Mouse (Mus musculus): ENCODE measurements around the gene P2rx3. TPM values are rescaled to one million over a fixed set of nuclear protein-coding genes. Genes with fewer than 3 reads are reported as not detected.

Gene P2rx3
- polyA plus RNA-seq, 3 experiments from 2014 or later = 1.3 TPM; not detected in 2

- no peak for ATAC-seq
These were observed 1.1 kb upstream of the P2rx3 start for GRCm38 (mm10) chr2:85038336-85038735.

GRCm38 (mm10) chr2:85036507-85037046 is 685 bp downstream of the P2rx3 start:
- peak; percentile 18 for ATAC-seq

GRCm38 (mm10) chr2:85034169-85034568 is 3.1 kb downstream of the P2rx3 start:
- ATAC-seq = no peak

- ATAC-seq = no peak
These were observed 4.1 kb downstream of the P2rx3 start for GRCm38 (mm10) chr2:85033121-85033520.

GRCm38 (mm10) chr2:85030989-85031388 is 6.3 kb downstream of the P2rx3 start:
- no peak for ATAC-seq

- ATAC-seq = no peak
These were observed 7.4 kb downstream of the P2rx3 start for GRCm38 (mm10) chr2:85029897-85030296.

GRCm38 (mm10) chr2:85027281-85027680 is 10.0 kb downstream of the P2rx3 start:
- ATAC-seq = no peak

- no peak for ATAC-seq
These were observed 11.1 kb downstream of the P2rx3 start for GRCm38 (mm10) chr2:85026178-85026577.

DNA sequence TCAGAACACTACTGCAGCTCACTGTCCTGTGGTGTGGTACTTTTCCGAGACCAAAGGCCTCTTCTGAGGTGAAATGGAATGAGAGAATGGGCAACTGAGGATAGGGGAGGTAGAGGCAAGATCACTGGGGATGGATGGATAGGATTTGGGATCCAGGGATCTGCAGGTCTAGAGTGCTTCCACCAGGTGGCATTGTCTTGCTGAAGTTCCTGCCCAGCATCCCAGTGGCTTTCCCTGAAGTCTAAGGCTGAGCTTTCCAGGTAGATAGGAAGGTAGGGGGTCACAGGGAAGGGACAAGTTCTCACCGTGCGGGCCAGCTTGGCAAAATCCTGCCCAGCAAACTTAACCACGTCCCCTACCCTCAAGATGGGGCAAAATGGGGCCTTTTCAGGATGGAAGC is 15.2 kb downstream of the P2rx3 start:
- no peak for ATAC-seq

- ATAC-seq = no peak
These were observed 22.7 kb downstream of the P2rx3 start for GRCm38 (mm10) chr2:85014588-85014982.

DNA sequence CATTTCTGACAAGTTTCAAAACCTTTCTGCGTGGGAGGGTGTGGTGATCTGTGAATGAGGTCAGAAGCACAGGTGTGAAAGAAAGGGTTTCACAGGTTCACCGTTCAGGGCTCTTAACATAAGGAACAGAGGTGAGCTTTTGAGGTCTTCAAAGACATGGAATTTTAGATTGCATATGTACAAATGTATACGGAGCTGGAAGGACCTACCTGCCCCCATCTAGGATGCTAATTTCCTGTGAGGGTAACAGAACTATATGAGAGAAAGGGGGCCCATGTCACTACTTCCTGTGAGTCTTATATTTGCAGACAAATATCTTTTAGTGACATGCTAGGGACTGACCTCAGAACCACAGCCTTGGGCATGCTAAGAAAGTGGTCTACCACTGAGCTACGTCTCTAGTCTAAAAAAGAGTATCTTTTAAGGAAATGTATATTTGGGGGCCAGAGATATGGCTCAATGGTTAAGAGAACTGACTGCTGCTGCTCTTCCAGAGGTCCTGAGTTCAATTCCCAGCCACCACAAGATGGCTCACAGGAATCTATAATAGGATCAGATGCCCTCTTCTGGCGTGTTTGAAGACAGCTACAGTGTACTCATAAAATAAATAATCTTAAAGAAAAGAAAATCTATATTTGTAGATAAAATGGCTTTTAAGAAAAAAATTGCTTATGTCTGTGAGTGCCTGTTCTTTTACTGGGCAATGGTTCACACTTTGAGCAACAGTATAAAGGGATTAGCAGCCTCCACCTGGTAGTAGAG is 23.3 kb downstream of the P2rx3 start:
- no peak for ATAC-seq

GRCm38 (mm10) chr2:85012679-85013078 is 24.6 kb downstream of the P2rx3 start:
- ATAC-seq = no peak

DNA sequence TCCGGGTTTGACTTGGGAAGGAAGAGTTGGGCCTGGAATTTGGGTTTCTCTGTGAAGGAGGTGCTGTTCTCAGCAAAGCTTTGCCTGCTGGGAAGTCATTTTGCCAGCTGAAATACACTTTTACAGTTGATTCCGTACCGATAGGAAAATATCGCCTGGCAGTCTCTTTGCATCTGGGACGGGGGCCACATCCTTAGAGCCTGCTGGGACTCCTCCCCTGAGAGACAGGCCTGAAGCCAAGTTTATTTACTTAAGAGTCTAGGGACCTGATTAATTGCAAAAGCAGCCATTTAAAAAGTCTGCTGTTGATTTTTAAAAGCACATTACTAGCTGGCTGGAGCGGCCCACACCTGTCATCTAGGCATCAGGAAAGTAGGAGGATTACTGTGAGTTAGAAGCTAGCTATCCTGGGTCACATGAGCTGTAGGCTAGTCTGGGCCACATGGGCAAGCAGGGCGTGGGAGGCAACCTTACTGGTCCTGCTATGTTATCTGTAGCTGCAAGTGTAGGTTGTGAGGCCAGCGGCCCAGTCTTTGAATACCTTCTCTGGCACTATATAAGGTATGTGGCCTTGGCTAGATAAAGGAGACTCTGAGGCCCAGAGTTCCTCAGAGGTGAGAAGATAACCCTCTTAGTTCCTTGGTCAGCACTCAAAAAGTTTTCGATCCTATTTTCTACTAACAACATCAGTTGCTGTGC is 25.2 kb downstream of the P2rx3 start:
- no peak for ATAC-seq

GRCm38 (mm10) chr2:85009212-85009611 is 28.1 kb downstream of the P2rx3 start:
- ATAC-seq = no peak

GRCm38 (mm10) chr2:85007729-85008128 is 29.5 kb downstream of the P2rx3 start:
- ATAC-seq = peak; percentile 72

DNA sequence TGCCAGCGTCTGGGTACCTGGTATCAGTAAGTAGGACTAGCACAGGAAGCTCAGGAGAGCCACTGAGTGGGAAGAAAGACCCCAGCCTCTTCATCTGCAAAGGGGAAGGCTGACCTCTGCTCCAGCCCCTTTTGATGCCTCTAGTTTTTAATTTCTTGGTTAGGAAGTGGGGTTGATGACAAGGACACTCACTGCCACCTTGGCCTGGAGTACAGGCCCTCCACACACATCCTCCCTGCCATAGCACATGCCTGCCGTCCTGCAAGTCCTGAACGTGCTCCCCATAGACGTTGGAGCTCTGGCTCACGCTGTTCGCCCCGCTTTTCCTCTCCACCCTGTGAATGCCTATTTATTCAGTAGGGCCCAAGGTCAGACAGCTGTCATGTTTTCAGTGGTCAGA is 30.7 kb downstream of the P2rx3 start:
- no peak for ATAC-seq

- ATAC-seq = no peak
These were observed 32.9 kb downstream of the P2rx3 start for GRCm38 (mm10) chr2:85004341-85004740.

DNA sequence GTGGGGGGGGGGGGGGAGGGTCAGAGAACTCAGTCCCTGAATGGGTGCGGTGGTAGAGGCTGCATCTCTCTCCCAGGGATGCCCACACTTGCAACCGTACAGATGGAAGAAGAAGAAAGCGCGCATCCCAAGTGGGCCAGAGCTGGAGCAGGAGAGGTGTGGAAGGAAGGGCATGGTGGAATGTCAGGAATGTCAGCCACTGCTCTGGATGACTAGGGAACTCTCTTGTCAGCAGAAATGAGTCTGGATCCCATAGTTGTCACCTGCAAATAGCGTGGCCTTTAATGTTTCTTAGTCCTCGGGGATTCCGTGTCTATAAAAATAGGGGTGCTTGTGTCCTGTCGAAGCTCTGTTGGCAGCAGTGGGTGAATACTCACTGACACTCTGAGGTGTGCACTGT is 34.7 kb downstream of the P2rx3 start:
- no peak for ATAC-seq

GRCm38 (mm10) chr2:85001497-85001896 is 35.8 kb downstream of the P2rx3 start:
- ATAC-seq = no peak

- no peak for ATAC-seq
These were observed 37.6 kb downstream of the P2rx3 start for GRCm38 (mm10) chr2:84999486-85000181.

- ATAC-seq = no peak
These were observed 40.9 kb downstream of the P2rx3 start for GRCm38 (mm10) chr2:84996376-84996775.

DNA sequence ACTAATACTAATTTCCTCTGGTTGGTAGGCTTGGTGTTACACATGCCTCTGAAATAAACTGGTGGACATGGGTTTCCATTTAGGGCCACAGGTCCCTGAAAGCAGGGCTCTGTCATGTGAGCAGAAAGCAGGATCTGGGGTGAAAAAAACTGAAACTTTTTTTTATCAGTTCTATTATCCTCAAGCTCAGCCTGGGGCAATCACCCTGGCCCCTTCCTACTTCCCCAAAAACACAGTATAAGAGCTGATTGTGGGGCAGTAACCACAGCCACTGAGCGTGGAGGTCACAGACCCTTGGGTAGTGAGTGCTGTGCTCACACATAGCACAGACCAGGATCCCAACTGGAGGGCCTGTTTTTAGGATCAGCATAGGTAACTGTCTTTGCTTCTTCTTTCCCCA is 49.3 kb downstream of the P2rx3 start, which contains the start of gene Prg3:
TSS of gene Prg3 (plus strand) at position 286 of the 400 bp plus-strand sequence.
- no peak for ATAC-seq

- ATAC-seq = no peak
These were observed 57.1 kb downstream of the P2rx3 start, which contains the start of gene Prg2 for GRCm38 (mm10) chr2:84980188-84980587. Gene Prg2, plus strand, starts transcription at chr2:84980461.
